Mouse (Mus musculus) stomach, embryonic 14.5 days (tissue): ENCODE measurements around the gene Itpr2. TPM values are rescaled to one million over a fixed set of nuclear protein-coding genes. Genes with fewer than 3 reads are reported as not detected.

ENCODE experiments used
- ATAC-seq: fragments of 200-750 bp; cut with Nextera tagmentation; 2 replicates; pipeline ENCODE4 v1.8.0; 2017; ENCODE audit warnings: low read depth, moderate TSS enrichment; ENCODE audit not compliant: insufficient number of reproducible peaks, insufficient read depth, low FRiP score
- H3K27ac ChIP-seq: fragments of 300-500 bp; sonication (generic); 2 replicates; pipeline ENCODE4 v1.5.1; 2014; ENCODE audit warnings: mild to moderate bottlenecking, low read length, moderate library complexity, mixed read lengths
- H3K27me3 ChIP-seq: fragments of 300-500 bp; sonication (generic); 2 replicates; pipeline ENCODE4 v1.6.1; 2014; ENCODE audit warnings: low read length, control low read depth, mixed read lengths; ENCODE audit not compliant: control insufficient read depth, insufficient read depth
- H3K36me3 ChIP-seq: fragments of 300-500 bp; sonication (generic); 2 replicates; pipeline ENCODE4 v1.6.1; 2014; ENCODE audit warnings: mild to moderate bottlenecking, control low read depth, low read length, moderate library complexity, mixed read lengths; ENCODE audit not compliant: control insufficient read depth, insufficient read depth
- H3K4me1 ChIP-seq: fragments of 300-500 bp; sonication (generic); 2 replicates; pipeline ENCODE4 v1.6.1; 2014; ENCODE audit warnings: low read length, control low read depth, mixed read lengths; ENCODE audit not compliant: control insufficient read depth, insufficient read depth
- H3K4me2 ChIP-seq: fragments of 300-500 bp; sonication (generic); replicated peaks from 2 replicates; pipeline ENCODE4 v1.6.1; 2014; ENCODE audit warnings: low read depth, low read length, control low read depth
- H3K4me3 ChIP-seq: fragments of 300-500 bp; sonication (generic); 2 replicates; pipeline ENCODE4 v1.5.1; 2014; ENCODE audit warnings: low read depth, low read length, control low read depth
- H3K9ac ChIP-seq: fragments of 300-500 bp; sonication (generic); replicated peaks from 2 replicates; pipeline ENCODE4 v1.6.1; 2014; ENCODE audit warnings: low read depth, mild to moderate bottlenecking, control low read depth, low read length, moderate library complexity, mixed read lengths
- H3K9me3 ChIP-seq: fragments of 300-500 bp; sonication (generic); 2 replicates; pipeline ENCODE4 v1.6.1; 2016; ENCODE audit warnings: low read depth, low read length, control low read depth; ENCODE audit not compliant: control insufficient read depth
- WGBS: fragments of 180-500 bp; shearing (Covaris S2); extraction: QIAGEN DNeasy Blood & Tissue Kit; methylation state at CpG from one replicate; pipeline ENCODE4 v1.1.7; 2014; 5-methylcytosine and 5-hydroxymethylcytosine counted together
- polyA plus RNA-seq: library from polyadenylated mRNA; unstranded; fragments of >200 nt; fragmentation: Nextera tagmentation; extraction: Ambion mirVana; gene quantifications from 2 replicates; pipeline ENCODE4 v1.2.1, GENCODE M21; 2014

The Itpr2 gene
- polyA plus RNA-seq, 1 experiment from 2014 or later = 10.0 TPM

GRCm38 (mm10) chr6:146501316-146501865 is 632 bp downstream of the Itpr2 start:
- WGBS = 1% methylated on average over 30 of the region's 30 CpGs
- ATAC-seq = no peak
- H3K4me3 ChIP-seq = peak overlapping the region; percentile 55

GRCm38 (mm10) chr6:146500771-146501170 is 1.3 kb downstream of the Itpr2 start:
- no peak for ATAC-seq
- H3K9ac ChIP-seq = no peak overlapping the region
- no peaks in the 10 kb centered on the region for H3K36me3 ChIP-seq
- H3K4me3 ChIP-seq = peak overlapping the region; percentile 55
- WGBS = 70% methylated on average over 5 of the region's 5 CpGs
- no peaks in the 10 kb centered on the region for H3K27me3 ChIP-seq
- peaks cover 5% of the 10 kb centered on the region for H3K4me1 ChIP-seq
- peak overlapping the region; percentile 88 for H3K4me2 ChIP-seq
- no peak overlapping the region for H3K27ac ChIP-seq
- no peaks in the 10 kb centered on the region for H3K9me3 ChIP-seq

More at GRCm38 (mm10) chr6:146501316-146501865, 632 bp downstream of the Itpr2 start:
- peak overlapping the region; percentile 13 for H3K27ac ChIP-seq
- H3K4me2 ChIP-seq = peak overlapping the region; percentile 88
- H3K9me3 ChIP-seq = no peaks in the 10 kb centered on the region
- H3K27me3 ChIP-seq = no peaks in the 10 kb centered on the region
- peaks cover 5% of the 10 kb centered on the region for H3K4me1 ChIP-seq
- H3K36me3 ChIP-seq = no peaks in the 10 kb centered on the region
- peak overlapping the region; percentile 61 for H3K9ac ChIP-seq

DNA sequence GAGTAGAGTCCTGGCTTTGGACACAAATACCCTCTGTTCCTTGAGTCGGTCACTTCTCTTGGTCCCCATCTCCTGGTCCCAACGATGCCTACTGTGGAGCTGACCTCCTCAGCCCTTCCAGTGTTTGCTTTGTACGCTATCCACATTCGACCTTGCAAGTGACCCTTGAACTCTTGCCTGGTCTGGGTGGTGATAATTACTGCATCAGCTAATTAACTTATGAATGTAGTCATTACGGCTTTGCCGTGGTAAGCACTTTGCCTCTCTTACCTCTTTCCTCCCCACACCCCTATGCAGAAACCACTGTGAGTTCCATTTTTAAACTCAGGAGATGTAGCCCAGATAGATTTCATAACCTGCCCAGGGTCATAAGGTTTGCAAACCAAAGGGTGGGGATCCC is 1.8 kb downstream of the Itpr2 start:
- ATAC-seq = no peak
- H3K9me3 ChIP-seq = no peaks in the 10 kb centered on the region

GRCm38 (mm10) chr6:146499566-146499965 is 2.5 kb downstream of the Itpr2 start:
- Histone ChIP-seq H3K4me3 (no peak overlapping the region), H3K36me3 (no peaks in the 10 kb centered on the region), H3K9me3 (no peaks in the 10 kb centered on the region), H3K4me2 (no peak overlapping the region), H3K9ac (no peak overlapping the region), H3K4me1 (peaks cover 5% of the 10 kb centered on the region), H3K27me3 (no peaks in the 10 kb centered on the region), H3K27ac (no peak overlapping the region)
- ATAC-seq = no peak
- WGBS = 77% methylated on average over 4 of the region's 4 CpGs

More for the DNA sequence above, 1.8 kb downstream of the Itpr2 start:
- 67% methylated on average over 6 of the region's 6 CpGs for WGBS
- Histone ChIP-seq H3K4me3 (no peak overlapping the region), H3K9ac (no peak overlapping the region), H3K27ac (no peak overlapping the region), H3K36me3 (no peaks in the 10 kb centered on the region), H3K4me2 (no peak overlapping the region), H3K4me1 (peaks cover 5% of the 10 kb centered on the region), H3K27me3 (no peaks in the 10 kb centered on the region)

GRCm38 (mm10) chr6:146498416-146498815 is 3.6 kb downstream of the Itpr2 start:
- no peak for ATAC-seq
- Histone ChIP-seq H3K4me1 (peaks cover 5% of the 10 kb centered on the region), H3K36me3 (no peaks in the 10 kb centered on the region), H3K27me3 (no peaks in the 10 kb centered on the region), H3K27ac (no peak overlapping the region), H3K9me3 (no peaks in the 10 kb centered on the region), H3K4me3 (no peak overlapping the region), H3K9ac (no peak overlapping the region), H3K4me2 (no peak overlapping the region)
- 91% methylated on average over 3 of the region's 3 CpGs for WGBS

DNA sequence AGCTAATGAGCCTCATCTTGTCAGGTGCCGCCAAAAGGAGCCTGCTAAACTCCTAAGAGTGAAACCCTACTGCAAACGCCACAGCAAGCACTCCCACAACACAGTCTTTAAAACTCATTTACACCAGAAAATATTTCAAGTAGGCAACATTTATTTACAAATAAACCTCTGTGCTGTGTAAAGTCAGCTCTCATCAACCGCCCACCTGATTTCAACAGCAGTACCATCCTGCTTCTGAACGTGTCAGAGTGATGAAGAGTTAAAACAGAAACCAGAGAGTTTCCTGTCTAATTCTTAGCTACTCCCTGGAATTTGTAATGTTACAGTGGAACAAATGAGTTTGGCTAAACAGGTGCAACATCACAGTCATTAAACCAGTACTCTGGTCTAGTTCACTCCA is 4.2 kb downstream of the Itpr2 start:
- 61% methylated on average over 4 of the region's 4 CpGs for WGBS
- H3K9me3 ChIP-seq = no peaks in the 10 kb centered on the region
- peaks cover 3% of the 10 kb centered on the region for H3K4me1 ChIP-seq
- no peak for ATAC-seq
- H3K4me3 ChIP-seq = no peak overlapping the region
- H3K27me3 ChIP-seq = no peaks in the 10 kb centered on the region
- H3K9ac ChIP-seq = no peak overlapping the region
- H3K27ac ChIP-seq = no peak overlapping the region
- no peak overlapping the region for H3K4me2 ChIP-seq
- H3K36me3 ChIP-seq = no peaks in the 10 kb centered on the region

GRCm38 (mm10) chr6:146497435-146497834 is 4.6 kb downstream of the Itpr2 start:
- 83% methylated on average over 3 of the region's 3 CpGs for WGBS
- Histone ChIP-seq H3K9me3 (no peaks in the 10 kb centered on the region), H3K27ac (no peak overlapping the region), H3K9ac (no peak overlapping the region), H3K4me2 (no peak overlapping the region), H3K36me3 (no peaks in the 10 kb centered on the region), H3K4me3 (no peak overlapping the region), H3K27me3 (no peaks in the 10 kb centered on the region), H3K4me1 (no peaks in the 10 kb centered on the region)
- no peak for ATAC-seq

- H3K9me3 ChIP-seq = no peaks in the 10 kb centered on the region
- H3K4me3 ChIP-seq = no peak overlapping the region
- no peak overlapping the region for H3K27ac ChIP-seq
- ATAC-seq = no peak
- H3K4me2 ChIP-seq = no peak overlapping the region
- H3K9ac ChIP-seq = no peak overlapping the region
- 77% methylated on average over 2 of the region's 2 CpGs for WGBS
- H3K27me3 ChIP-seq = no peaks in the 10 kb centered on the region
- H3K36me3 ChIP-seq = no peaks in the 10 kb centered on the region
- H3K4me1 ChIP-seq = no peaks in the 10 kb centered on the region
Observed at GRCm38 (mm10) chr6:146491680-146492079, 10.3 kb downstream of the Itpr2 start.

- Histone ChIP-seq H3K27me3 (no peaks in the 10 kb centered on the region), H3K9ac (no peak overlapping the region), H3K4me3 (no peak overlapping the region), H3K36me3 (no peaks in the 10 kb centered on the region), H3K9me3 (no peaks in the 10 kb centered on the region), H3K27ac (no peak overlapping the region), H3K4me1 (no peaks in the 10 kb centered on the region), H3K4me2 (no peak overlapping the region)
- WGBS = 85% methylated on average over 9 of the region's 9 CpGs
- ATAC-seq = no peak
Observed at GRCm38 (mm10) chr6:146490416-146490960, 11.5 kb downstream of the Itpr2 start.
